Mouse (Mus musculus): ENCODE measurements around the gene Plxna4.

The Plxna4 gene

DNA sequence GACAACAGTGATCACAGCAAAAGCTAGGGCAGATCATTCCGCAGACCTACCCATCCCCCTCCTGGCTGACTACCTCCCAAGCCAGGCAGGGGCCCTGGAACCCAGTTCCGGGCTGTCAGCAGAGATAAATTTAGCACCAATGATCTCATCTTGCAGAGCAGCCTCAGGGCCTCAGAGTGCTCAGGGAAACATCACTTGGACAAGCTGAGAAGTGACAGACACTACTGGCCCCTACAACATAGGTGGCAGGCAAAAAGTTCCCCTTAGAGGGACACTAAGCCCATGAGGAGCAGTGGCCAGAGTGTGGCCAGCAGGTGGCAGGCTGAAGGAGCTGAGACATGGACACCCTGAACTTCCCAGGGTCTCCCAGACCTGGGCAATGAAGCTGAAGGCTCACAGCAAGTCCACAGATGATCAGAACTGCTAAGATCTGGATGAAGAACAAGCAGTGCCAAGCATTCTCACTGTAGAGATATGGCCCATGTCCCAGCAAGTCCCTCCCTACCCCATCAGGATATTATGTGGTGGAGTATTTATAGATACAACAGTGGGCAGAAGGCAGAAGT, 108.7 kb downstream of the Plxna4 start:
- DNase-seq (ENCODE audit: low read depth, low spot score), result no peak

DNA sequence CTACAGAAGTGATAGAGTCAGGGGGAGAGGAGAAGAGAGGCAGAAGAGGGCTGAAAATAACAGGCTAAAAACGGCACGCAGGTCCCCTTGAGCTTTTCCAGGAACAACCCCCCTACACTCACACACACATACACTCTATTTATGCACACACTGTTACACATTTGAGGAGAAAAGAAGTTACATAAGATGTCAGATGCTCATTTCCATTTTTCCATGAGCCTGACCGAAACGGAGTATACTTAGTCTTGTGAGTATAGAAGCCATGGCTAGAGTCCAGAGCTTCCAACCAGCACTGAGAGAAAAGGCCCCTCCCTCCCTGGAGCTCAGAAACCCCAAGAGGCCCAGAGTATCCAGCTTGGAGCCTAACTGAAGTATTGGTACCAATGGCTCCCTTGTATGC, 112.0 kb downstream of the Plxna4 start:
- no peak for DNase-seq (ENCODE audit: low read depth, low spot score)

DNA sequence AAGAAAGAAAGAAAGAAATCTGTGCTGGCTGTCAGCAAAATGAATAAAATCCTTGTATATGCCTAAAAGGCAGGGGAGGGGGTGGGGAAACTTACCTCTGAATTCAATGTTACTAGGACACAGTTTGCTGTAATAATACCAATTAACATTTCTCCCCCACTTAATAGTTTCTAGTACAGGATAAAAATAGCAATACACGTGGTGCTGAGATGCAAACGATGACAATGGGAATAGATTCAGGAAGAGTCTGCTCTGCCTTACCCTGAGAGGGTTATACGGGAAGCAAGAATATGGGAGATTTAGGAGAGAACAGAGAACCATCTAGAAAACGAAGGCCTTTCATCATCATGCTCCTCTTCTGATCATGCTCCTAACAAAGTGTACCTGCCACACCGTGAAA, 115.9 kb downstream of the Plxna4 start:
- DNase-seq (ENCODE audit: low read depth, low spot score), result no peak

DNA sequence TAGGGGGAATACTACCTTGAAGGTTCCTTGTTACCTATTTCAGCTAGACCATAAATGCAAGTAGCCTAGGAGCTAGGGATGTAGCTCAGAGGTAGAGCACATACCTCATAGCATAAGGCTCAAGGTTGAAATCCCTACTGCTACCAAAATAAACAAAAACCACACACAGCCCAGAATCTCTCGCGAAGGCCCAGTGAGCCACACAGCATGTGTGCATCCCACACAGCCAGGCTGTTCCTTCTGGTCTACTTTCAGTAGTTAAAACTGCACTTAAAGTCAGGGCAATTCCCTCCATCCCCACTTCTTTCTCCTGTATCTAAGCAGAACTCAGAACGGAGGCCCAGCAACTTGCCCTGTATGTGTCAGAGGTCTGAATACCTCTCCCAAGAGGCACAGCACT, 116.4 kb downstream of the Plxna4 start:
- no peak for DNase-seq (ENCODE audit: low read depth, low spot score)

DNA sequence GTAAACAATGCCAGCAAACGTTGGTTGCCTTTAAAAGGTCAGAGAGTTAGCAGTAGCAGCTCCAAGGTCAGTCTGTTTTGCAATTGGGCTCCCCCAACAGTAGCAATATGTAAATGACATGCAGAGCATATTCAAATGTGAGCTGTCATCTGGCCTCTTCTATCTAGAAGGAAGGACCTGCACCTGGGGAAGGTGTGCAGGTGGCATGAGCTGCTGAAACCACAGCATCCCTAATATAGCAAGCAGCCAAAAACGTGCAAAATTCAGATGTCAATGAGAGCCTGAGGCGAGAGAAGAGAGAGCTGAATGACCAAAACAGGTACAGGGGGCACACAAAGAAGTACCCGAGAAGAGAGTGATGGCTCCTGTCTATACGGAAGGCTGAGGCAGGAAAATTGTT, 118.8 kb downstream of the Plxna4 start:
- no peak for DNase-seq (ENCODE audit: low read depth, low spot score)

DNA sequence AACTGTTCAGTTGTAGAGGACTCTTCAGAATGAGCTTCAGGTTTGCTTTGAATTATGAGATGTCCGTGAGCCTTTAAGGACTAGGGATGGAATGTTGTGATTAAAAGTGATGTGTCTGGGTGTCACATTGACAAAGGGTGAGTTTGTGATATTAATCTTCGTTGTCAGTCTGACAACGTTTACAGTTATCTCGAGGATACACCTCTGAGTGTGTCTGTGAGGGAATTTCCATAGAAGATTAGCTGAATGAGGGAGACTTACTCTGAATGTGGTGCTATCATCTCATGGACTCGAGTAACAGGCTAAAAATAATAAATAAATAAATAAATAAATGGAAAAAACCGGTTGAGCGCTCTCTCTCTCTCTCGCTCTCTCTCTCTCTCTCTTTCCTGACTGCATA, 122.9 kb downstream of the Plxna4 start:
- no peak for DNase-seq (ENCODE audit: low read depth, low spot score)

DNA sequence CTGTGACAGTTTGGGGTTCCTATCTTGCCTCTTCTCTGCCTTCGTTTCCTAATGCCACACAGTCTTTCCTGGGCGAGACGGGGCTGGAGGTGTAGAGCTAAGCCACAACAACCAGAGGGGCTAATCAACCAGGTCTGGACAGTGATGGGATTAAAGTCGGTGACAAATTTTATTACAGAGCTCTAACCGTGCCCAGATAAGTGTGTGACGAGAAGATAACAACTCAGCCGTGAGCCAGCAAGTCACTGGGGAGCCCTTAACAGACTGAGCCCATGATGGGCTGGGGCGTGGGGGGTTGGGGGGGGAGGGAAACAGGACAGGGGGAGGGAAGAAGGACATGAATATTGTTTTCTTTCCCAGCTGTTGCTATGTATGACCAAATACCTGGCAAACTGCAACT, 123.4 kb downstream of the Plxna4 start:
- DNase-seq (ENCODE audit: low read depth, low spot score), result no peak

DNA sequence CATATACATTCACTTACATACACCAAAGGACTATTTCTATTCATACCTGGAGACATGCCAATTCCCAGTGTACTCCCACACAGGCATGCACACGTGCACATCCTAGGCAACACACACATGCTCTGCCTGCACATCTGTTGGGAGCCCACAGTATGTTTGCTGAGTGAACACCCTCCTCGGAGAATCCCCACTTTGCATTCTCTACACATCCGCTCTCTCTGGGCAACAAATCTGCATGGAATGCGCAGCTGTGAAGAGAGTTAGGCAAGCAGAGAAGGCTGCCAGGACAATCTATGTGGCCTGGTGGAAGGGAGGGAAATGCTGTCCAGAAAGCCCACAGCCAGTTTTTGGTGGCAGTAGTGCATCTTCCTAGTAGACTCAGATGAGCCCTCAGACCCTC, 123.9 kb downstream of the Plxna4 start:
- no peak for DNase-seq (ENCODE audit: low read depth, low spot score)

DNA sequence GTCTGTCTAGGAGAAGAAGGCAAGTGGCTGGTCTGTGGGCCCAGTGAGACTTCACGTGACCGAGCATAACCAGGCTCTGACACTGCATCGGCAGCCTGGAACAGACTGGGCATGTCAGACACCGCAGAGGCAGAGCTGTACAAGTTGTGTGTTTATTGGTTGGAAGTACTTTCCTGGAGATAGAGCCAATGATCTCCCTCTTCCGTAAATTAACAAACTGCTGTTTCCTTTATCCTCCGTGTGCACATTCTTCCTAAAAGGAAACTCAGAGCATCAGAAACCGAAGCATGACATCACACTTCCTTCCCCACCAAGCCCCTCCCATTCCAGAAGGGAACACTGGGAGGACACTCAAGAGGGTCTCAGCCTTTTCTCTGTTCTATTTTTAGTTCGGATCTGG, 127.6 kb downstream of the Plxna4 start:
- DNase-seq (ENCODE audit: low read depth, low spot score), result no peak

DNA sequence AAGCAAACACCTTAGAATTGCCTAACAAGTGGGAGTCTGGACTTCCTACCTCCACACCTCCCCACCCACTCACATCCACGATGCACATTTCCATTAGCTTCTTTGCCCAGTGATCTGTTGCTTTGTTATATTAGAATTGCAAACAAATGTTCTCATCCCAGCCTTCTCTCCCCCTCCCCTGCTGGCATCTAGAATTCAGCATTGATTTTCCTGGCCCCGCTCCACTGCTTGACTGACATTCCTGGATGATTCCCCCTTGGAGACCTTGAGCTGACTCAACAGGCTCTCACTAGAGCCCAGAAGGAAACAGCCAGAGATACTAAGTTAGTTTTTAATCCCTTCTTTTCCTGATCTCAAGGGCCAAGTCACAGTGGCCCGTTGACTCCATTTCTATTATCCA, 131.4 kb downstream of the Plxna4 start:
- no peak for DNase-seq (ENCODE audit: low read depth, low spot score)

DNA sequence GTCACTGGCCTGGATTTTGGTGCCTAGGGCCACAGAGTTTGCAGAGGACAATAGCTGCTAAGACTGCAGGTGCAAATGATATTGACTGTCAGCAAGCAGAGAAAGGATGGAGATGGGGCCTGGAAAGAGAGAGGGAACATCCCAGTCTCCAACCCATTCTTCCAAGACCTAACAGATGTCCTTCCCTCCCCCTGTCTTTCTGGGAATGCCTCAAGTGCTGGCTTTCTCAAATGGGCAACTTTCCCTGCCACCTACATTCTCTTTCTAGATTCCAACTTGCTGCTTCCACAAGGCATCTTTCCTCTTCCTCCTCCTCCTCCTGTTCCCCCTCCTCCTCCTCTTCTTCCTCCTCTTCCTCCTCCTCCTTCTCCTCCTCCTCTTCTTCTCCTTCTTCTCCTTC, 136.1 kb downstream of the Plxna4 start:
- DNase-seq (ENCODE audit: low read depth, low spot score), result no peak

DNA sequence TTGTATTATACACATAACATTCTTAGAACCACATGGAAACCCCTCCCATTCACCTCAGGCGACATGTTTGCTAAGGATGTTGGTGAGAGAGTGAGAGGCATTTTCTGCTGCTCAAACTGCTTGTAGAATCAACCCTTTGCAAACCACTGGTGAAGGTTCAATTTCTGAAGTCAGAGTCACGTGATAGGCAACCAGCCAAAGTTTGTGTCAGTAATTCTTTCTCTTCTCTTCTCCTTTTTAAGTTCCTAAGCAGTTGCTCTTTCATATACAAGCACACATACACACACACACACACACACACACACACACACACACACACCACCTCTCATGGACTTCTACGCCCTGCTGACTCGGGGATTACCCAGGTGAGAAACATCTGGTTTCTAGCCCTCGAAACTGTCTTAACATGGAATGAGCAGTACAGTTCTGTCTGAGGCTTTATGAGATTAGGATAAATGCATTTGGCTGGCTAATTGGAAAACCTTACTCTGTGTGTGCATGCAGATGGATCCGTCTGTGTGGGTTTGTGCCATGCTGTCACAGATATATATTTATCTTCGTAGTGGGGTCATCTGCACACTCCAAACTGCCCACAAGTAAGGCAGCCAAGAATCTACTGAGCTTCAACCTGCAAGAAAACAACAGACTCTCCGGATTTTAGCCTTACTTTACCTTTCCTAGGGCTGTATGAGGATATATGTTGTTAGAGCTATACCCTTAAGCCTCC, 138.6 kb downstream of the Plxna4 start:
- no peak for DNase-seq (ENCODE audit: low read depth, low spot score)

DNA sequence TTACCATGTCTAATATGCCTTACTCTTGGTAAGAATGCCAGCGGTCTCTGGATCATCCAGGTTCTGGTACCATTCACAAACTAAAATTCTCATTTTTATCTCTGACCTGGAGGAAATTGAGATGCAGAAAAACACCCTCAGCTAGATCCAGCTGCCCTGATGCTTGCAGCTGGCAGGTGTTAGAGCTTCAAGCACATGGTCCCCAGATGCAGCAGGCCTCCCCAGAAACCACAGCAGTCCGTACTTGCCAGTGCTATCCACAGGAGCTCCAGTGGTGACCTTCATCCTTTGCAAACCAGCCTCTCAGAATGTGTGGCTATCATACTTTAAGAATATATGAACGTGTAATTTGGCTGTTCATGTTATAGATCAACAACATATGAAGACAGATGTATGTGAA, 139.2 kb downstream of the Plxna4 start:
- no peak for DNase-seq (ENCODE audit: low read depth, low spot score)

DNA sequence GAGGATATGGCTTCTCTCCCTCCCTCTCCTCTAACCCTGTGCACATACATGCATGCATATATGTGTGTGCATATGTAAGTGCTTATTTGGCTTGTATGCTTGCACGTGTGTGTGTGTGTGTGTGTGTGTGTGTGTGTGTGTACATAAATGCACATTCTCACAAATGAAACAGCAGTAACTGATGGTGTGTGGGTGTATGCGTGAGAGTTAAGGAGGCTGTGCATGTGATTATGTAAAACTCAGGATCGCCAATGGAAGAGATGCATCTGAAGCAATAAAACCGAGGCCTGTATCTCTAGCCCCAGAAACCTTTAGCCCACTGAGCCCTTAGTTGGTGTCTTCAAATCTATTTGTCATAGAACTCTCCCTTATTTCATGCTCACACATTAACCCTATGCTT, 141.7 kb downstream of the Plxna4 start:
- DNase-seq (ENCODE audit: low read depth, low spot score), result no peak

DNA sequence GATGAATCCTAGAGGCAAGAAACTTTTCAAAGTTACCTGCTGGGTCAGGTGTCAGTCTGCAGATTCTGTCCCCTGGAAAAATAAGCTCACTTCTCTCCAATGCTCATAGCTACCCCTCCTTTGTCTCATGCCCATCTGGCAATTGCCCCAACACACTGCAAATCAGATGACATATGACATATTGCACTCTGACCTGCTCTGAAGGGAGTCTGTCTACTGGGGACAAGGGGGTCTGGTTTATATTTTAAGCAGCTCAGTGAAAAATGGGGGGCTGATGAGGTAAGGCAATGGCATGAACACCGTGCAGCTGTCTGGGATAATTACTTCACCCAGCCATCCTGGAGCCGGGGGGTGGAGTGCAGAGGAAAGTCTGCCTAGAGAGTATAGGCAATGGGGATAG, 142.7 kb downstream of the Plxna4 start:
- DNase-seq (ENCODE audit: low read depth, low spot score), result no peak

DNA sequence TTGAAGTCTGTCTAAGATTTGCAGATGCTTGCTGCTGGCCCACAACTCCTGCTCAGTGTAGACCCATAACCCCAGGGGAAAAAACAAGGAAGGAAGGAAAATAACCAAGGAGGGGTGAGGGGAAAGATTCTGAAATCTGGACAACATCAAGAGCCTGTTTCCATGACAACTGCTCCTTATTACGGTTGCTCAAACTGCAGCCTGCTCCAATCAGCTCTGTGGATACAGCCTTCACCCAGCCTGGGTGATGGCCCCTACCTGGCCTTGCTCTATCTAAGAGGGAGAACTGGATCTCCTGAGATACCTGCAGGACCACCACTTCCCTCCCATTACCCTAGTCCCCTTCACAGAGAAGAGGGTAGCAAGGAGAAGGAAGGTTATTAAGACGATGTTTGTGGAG, 143.6 kb downstream of the Plxna4 start:
- no peak for DNase-seq (ENCODE audit: low read depth, low spot score)

DNA sequence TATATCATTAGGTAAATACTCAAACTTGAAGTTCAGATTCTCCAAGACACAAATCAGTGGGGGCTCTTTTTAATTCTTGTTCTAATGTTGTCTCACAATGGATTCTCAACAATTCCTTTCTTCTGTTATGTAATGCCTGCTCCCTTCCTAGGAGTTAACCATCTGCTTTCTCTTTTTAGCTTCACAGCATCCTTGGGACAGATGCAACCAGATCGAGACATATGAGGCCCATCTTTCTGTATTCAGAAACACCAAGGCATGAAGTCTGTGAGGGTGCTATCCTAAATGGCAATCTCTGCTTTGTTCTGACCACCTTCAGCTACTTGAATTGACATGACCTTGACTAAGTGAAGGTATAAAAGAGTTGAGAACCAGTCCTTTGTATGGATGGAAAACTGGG, 144.3 kb downstream of the Plxna4 start:
- DNase-seq (ENCODE audit: low read depth, low spot score), result no peak

DNA sequence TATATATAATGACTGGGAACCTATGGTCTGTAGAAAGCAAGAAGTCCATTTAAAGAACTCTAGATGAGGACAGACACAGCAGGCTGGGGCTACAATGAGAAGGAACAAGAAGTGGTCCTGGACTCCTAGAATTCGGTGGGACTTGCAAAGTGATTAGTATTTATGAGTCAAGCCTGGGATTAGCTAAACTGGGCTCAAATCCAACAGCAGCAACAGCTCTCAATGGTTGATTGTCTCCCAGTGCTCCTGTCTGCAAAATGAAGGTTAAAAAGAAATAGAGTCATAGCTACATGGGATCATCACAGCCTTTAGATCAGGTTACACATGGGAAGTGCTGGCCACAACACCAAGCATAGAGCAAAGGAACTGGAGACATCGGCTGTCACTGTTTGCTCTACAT, 148.6 kb downstream of the Plxna4 start:
- no peak for DNase-seq (ENCODE audit: low read depth, low spot score)

DNA sequence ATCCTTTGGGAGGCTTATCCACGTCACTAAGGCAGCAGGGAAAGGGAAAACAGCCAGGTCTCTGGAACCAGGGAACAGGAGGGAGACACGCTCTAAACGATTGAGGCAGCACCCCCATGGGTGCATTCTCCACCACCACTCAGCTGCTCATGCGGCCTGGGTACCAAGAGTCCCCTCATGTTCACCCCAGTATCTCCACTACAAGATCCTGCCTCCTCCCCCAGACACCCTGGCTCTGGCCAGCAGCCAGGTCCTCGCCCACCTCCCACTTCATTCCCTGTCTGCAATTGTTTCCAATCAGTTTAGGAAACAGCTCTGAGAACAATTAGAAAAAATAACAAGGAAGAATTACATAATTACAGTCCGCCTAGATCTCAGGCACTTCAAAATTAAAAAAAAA, 150.8 kb downstream of the Plxna4 start:
- no peak for DNase-seq (ENCODE audit: low read depth, low spot score)

DNA sequence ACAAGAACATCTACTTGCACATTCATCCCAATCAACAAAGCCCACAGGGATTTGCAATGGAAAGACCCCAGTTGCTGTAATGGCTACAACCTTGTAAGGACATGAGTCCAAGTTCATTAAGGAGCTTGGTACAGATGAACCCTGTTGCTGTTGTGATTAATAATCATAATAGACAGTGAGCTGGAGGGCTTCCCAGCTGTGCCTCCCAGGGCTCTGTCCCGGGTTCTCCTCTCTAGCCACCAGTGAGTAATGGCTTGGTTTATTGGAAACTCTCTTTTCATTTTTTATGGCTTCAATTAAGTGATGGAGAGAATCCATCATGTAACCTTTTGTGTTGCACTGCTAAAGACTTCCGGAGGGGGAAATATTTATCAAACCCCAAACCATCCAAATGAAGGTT, 164.9 kb downstream of the Plxna4 start:
- no peak for DNase-seq (ENCODE audit: low read depth, low spot score)

DNA sequence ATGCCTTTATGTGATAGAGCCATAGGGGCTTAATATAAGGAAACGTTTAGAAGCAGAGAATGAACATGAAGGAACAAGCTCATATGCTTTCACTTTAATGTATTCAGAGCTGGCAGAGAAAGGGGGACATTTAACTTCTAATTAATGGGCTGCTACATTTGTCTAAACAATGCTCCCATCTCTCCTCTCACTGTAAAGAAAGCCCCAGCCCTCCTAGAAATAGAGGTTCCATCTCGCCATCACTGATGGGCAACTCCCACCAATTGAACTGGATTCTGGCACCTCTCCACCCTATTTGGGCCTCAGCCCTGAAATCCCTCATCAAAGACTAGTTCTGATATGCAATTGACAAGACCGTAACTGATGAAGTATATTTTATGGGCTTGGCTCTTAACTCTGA, 167.4 kb downstream of the Plxna4 start:
- DNase-seq (ENCODE audit: low read depth, low spot score), result no peak

DNA sequence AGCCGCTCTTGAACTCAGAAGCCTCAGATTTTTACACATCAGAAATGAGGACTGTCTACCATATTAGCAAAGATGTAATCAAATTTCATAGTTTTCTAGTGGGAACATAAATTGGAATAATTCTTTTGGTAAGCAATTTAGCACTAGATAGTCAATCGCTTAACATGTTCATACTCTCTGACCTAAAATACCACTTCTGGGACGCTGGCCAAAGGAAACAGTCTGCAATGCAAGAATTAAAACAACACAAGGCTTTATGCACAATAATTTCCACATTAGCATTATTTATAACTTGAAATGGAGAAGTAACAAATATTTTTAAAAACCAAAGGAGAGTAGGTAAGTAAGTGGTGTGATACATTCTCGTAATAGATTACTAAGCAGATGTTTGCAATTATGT, 170.6 kb downstream of the Plxna4 start:
- DNase-seq (ENCODE audit: low read depth, low spot score), result no peak

DNA sequence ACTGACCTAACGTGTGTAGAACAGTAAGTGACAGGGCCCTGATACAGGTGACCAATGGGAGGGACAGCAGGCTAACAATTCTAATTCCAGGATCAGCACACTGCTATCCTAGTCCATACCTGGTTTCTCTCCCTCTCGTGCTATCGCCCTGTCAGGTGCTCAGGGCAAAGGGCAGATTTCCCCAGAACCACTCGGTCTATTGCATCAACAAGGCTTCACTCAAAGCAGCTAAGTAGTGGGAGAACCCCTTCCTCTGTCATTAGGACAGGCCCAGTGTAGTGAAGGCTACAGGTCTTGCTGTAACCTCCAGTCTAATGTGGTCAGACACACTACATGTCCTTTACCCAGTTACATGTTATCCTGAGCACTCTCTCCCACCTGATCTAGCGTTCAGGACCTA, 176.7 kb downstream of the Plxna4 start:
- no peak for DNase-seq (ENCODE audit: low read depth, low spot score)

DNA sequence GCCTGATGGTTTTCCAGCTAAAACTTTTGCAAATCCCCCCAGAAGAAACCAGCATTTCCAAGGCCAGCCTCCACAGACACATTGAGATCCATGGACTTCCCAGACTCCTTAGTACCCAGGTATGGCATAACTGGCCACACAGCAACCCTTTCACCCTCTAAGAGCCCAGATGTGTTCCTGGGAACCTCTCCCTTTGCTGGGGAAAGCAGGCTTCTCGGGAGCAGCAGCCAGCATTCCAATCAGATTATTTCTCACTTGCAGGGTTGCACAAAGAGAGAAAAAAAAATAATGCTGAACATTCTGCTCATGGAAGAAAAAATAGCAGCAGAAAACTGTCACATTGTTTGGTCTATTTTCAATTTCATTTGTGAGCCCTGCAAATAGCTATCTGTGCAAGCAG, 178.4 kb downstream of the Plxna4 start:
- no peak for DNase-seq (ENCODE audit: low read depth, low spot score)
